Mouse (Mus musculus) stomach, postnatal 0 days (tissue): ENCODE results near the gene Egfr.

Experiments
- CTCF ChIP-seq: IDR thresholded peaks from 2 replicates; pipeline ENCODE4 v1.5.1; 2016; ENCODE audit warnings: antibody characterized with exemption, low read depth, mild to moderate bottlenecking, moderate library complexity
- EP300 ChIP-seq: optimal IDR thresholded peaks from 2 replicates; pipeline ENCODE3; 2016; ENCODE audit warnings: antibody characterized with exemption

DNA sequence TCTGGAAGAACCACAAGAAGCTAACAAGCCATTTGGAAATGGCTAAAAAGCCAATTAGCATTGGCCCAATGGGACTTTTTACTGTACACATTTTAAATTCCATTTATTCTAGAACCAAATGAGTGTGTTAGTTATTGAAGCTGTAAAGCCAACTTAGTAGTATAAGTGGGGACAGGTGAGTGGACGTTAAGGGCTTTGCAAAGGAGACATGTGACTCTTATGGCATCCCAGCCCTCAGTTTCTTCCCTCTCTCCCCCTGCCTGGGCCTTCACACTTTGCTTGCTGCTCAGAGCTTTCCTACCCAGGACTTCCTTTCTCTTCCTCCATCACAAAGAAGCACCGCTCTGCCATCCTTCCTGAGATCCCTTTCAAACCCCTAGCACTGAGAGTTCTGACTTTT lies 13.3 kb upstream of the Egfr start:
- no peak for TF ChIP-seq CTCF
- no peak for TF ChIP-seq EP300
